Mouse (Mus musculus) neural tube, embryonic 11.5 days (tissue): ENCODE results near the gene Gm28305. TPM values are rescaled to one million over a fixed set of nuclear protein-coding genes. Genes with fewer than 3 reads are reported as not detected.

ENCODE experiments used
- polyA plus RNA-seq: library from polyadenylated mRNA; unstranded; fragments of >200 nt; fragmentation: Nextera tagmentation; extraction: Ambion mirVana; gene quantifications from 2 replicates; pipeline ENCODE4 v1.2.1, GENCODE M21; 2014

Gene Gm28305
- polyA plus RNA-seq, 1 experiment from 2014 or later, result not detected

Other genes with a start within 250 kb of the Gm28305 start
- 3.6 and 5.4 TPM in 2 replicates for gene Nphp3, start 38.1 kb upstream of the Gm28305 start, polyA plus RNA-seq
- gene Uba5, start 22.5 kb downstream of the Gm28305 start, polyA plus RNA-seq, result 64.6 and 65.6 TPM in 2 replicates
- gene Acad11, start 22.7 kb downstream of the Gm28305 start, polyA plus RNA-seq, result 8.1 and 9.7 TPM in 2 replicates
- gene Ackr4, start 86.3 kb downstream of the Gm28305 start, polyA plus RNA-seq, result 0.18 and 0.52 TPM in 2 replicates
- gene Dnajc13, start 222.3 kb downstream of the Gm28305 start, polyA plus RNA-seq, result 23.3 and 26.8 TPM in 2 replicates